Mouse (Mus musculus): ENCODE results near the gene Mamstr. TPM values are rescaled to one million over a fixed set of nuclear protein-coding genes. Genes with fewer than 3 reads are reported as not detected.

Gene Mamstr
- polyA plus RNA-seq, 1 experiment from 2014 or later: 1.7 TPM

DNA sequence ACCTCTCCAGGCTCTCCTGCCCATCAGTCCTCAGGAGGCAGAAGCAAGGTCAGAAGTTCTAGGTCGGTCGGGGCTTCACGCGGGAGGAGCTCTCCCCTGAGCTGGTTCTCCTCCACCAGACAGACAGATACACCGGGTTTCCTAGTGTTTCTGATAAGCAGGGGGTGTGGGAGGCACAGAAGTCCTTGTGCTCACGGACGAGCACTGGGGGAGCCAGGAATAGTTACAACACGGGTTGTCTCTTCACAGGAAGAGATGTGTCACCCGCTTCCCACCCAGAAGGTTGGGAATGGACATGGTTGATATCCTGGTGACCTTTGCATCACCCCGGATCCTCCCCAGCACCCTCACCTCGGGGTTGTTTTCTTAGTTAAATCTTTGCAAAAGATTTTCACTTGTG lies 50.0 kb downstream of the Mamstr start:
- no peak for ATAC-seq (replicated peaks; ENCODE audit: low FRiP score)
- Histone ChIP-seq H3K9me3 (ENCODE audit: control insufficient read depth, low read length) (no peaks in the 10 kb centered on the region), H3K36me3 (ENCODE audit: control insufficient read depth, insufficient read depth, low read length) (no peaks in the 10 kb centered on the region), H3K27me3 (ENCODE audit: control insufficient read depth, insufficient read depth, low read length) (no peaks in the 10 kb centered on the region), H3K9ac (ENCODE audit: low read length) (no peak overlapping the region), H3K4me2 (ENCODE audit: low read depth, low read length, severe bottlenecking) (no peak overlapping the region), H3K4me1 (replicated peaks; ENCODE audit: control insufficient read depth, insufficient read depth, low read length) (no peaks in the 10 kb centered on the region), H3K27ac (ENCODE audit: low read depth, low read length) (no peak overlapping the region), H3K4me3 (ENCODE audit: low read depth, low read length) (no peak overlapping the region)
- no peak for DNase-seq (ENCODE audit: low spot score)
- 80% methylated on average over 11 of the region's 11 CpGs for WGBS

- H3K27me3 ChIP-seq (ENCODE audit: control insufficient read depth, insufficient read depth, low read length): no peaks in the 10 kb centered on the region
- no peaks in the 10 kb centered on the region for H3K36me3 ChIP-seq (ENCODE audit: control insufficient read depth, insufficient read depth, low read length)
- no peak overlapping the region for H3K4me2 ChIP-seq (ENCODE audit: low read depth, low read length, severe bottlenecking)
- no peaks in the 10 kb centered on the region for H3K4me1 ChIP-seq (replicated peaks; ENCODE audit: control insufficient read depth, insufficient read depth, low read length)
- no peak overlapping the region for H3K27ac ChIP-seq (ENCODE audit: low read depth, low read length)
- no peak overlapping the region for H3K4me3 ChIP-seq (ENCODE audit: low read depth, low read length)
- H3K9me3 ChIP-seq (ENCODE audit: control insufficient read depth, low read length): no peaks in the 10 kb centered on the region
- 92% methylated on average over 2 of the region's 2 CpGs for WGBS
- ATAC-seq (replicated peaks; ENCODE audit: low FRiP score) (no peak), DNase-seq (ENCODE audit: low spot score) (no peak)
- no peak overlapping the region for H3K9ac ChIP-seq (ENCODE audit: low read length)
Observed at GRCm38 (mm10) chr7:45692364-45692763, 52.6 kb downstream of the Mamstr start.

- no peaks in the 10 kb centered on the region for H3K36me3 ChIP-seq (ENCODE audit: control insufficient read depth, insufficient read depth, low read length)
- no peaks in the 10 kb centered on the region for H3K9me3 ChIP-seq (ENCODE audit: control insufficient read depth, low read length)
- no peak within 1 kb of the TSS for H3K4me3 ChIP-seq (ENCODE audit: low read depth, low read length)
- ATAC-seq (replicated peaks; ENCODE audit: low FRiP score) (no peak), DNase-seq (ENCODE audit: low spot score) (no peak)
- 90% methylated on average over 50 of the region's 50 CpGs for WGBS
- no peak within 1 kb of the TSS for H3K4me2 ChIP-seq (ENCODE audit: low read depth, low read length, severe bottlenecking)
- peaks cover 6% of the 10 kb centered on the region for H3K27me3 ChIP-seq (ENCODE audit: control insufficient read depth, insufficient read depth, low read length)
- no peak within 1 kb of the TSS for H3K27ac ChIP-seq (ENCODE audit: low read depth, low read length)
- no peak within 1 kb of the TSS for H3K9ac ChIP-seq (ENCODE audit: low read length)
- no peaks in the 10 kb centered on the region for H3K4me1 ChIP-seq (replicated peaks; ENCODE audit: control insufficient read depth, insufficient read depth, low read length)
Observed at GRCm38 (mm10) chr7:45693921-45694591, 54.3 kb downstream of the Mamstr start, which contains the start of gene Sec1. TSS of gene Sec1 (minus strand) at chr7:45694402.

DNA sequence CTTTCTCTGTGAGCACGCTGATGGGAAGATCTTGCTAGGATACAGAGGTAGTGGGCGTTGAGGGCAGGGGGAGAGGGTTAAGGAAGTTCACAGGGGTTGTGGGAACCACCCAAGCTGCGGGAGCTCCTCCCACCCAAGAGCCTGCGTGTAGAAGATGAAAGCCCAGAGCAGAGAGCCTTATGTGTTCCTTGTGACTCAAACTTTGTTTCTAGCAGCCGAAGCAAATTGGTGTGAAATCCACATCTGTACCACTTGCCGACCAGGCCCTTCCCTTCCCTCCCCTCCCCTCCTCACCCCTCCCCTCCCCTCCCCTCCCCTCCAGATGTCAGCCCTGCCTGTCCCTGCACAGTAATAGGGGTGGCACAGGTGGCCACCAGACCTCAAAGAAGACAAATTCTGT lies 55.3 kb downstream of the Mamstr start:
- Histone ChIP-seq H3K4me3 (ENCODE audit: low read depth, low read length) (no peak overlapping the region), H3K4me2 (ENCODE audit: low read depth, low read length, severe bottlenecking) (no peak overlapping the region), H3K36me3 (ENCODE audit: control insufficient read depth, insufficient read depth, low read length) (no peaks in the 10 kb centered on the region), H3K9ac (ENCODE audit: low read length) (no peak overlapping the region), H3K9me3 (ENCODE audit: control insufficient read depth, low read length) (no peaks in the 10 kb centered on the region), H3K4me1 (replicated peaks; ENCODE audit: control insufficient read depth, insufficient read depth, low read length) (peaks cover 4% of the 10 kb centered on the region), H3K27ac (ENCODE audit: low read depth, low read length) (no peak overlapping the region), H3K27me3 (ENCODE audit: control insufficient read depth, insufficient read depth, low read length) (peaks cover 16% of the 10 kb centered on the region)
- ATAC-seq (replicated peaks; ENCODE audit: low FRiP score) (no peak), DNase-seq (ENCODE audit: low spot score) (no peak)
- 48% methylated on average over 6 of the region's 6 CpGs for WGBS

Other genes with a start within 250 kb of the Mamstr start
- 79.8 and 87.9 TPM in 2 replicates for gene Snrnp70, start 244.2 kb upstream of the Mamstr start, polyA plus RNA-seq (2014; fragmentation: Nextera tagmentation; extraction: Ambion mirVana)
- not detected in 2 replicates for gene Kcna7, start 234.3 kb upstream of the Mamstr start, polyA plus RNA-seq (2014; fragmentation: Nextera tagmentation; extraction: Ambion mirVana)
- 0.33 and 0.67 TPM in 2 replicates for gene Ntf5, start 226.3 kb upstream of the Mamstr start, polyA plus RNA-seq (2014; fragmentation: Nextera tagmentation; extraction: Ambion mirVana)
- gene Lhb, start 219.2 kb upstream of the Mamstr start, polyA plus RNA-seq (2014; fragmentation: Nextera tagmentation; extraction: Ambion mirVana): not detected in 2 replicates
- gene Gys1, start 205.1 kb upstream of the Mamstr start, polyA plus RNA-seq (2014; fragmentation: Nextera tagmentation; extraction: Ambion mirVana): 37.0 and 37.6 TPM in 2 replicates
- gene Ruvbl2, start 201.9 kb upstream of the Mamstr start, polyA plus RNA-seq (2014; fragmentation: Nextera tagmentation; extraction: Ambion mirVana): 175 and 183 TPM in 2 replicates
- gene Ftl1, start 180.1 kb upstream of the Mamstr start, polyA plus RNA-seq (2014; fragmentation: Nextera tagmentation; extraction: Ambion mirVana): 4,947 and 5,145 TPM in 2 replicates
- gene Bax, start 173.1 kb upstream of the Mamstr start, polyA plus RNA-seq (2014; fragmentation: Nextera tagmentation; extraction: Ambion mirVana): 192 and 202 TPM in 2 replicates
- gene Tulp2, start 158.1 kb upstream of the Mamstr start, polyA plus RNA-seq (2014; fragmentation: Nextera tagmentation; extraction: Ambion mirVana): 0.13 and 0.29 TPM in 2 replicates
- not detected in 2 replicates for gene Gm45808, start 153.2 kb upstream of the Mamstr start, polyA plus RNA-seq (2014; fragmentation: Nextera tagmentation; extraction: Ambion mirVana)
- 4.3 and 4.6 TPM in 2 replicates for gene Dhdh, start 151.2 kb upstream of the Mamstr start, polyA plus RNA-seq (2014; fragmentation: Nextera tagmentation; extraction: Ambion mirVana)
- 90.4 and 109 TPM in 2 replicates for gene Nucb1, start 129.6 kb upstream of the Mamstr start, polyA plus RNA-seq (2014; fragmentation: Nextera tagmentation; extraction: Ambion mirVana)
- gene Ppp1r15a, start 113.7 kb upstream of the Mamstr start, polyA plus RNA-seq (2014; fragmentation: Nextera tagmentation; extraction: Ambion mirVana): 17.4 and 17.8 TPM in 2 replicates
- 0.80 and 1.5 TPM in 2 replicates for gene Plekha4, start 113.6 kb upstream of the Mamstr start, polyA plus RNA-seq (2014; fragmentation: Nextera tagmentation; extraction: Ambion mirVana)
- gene Hsd17b14, start 85.1 kb upstream of the Mamstr start, polyA plus RNA-seq (2014; fragmentation: Nextera tagmentation; extraction: Ambion mirVana): 0.25 and 1.2 TPM in 2 replicates
- gene Bcat2, start 69.8 kb upstream of the Mamstr start, polyA plus RNA-seq (2014; fragmentation: Nextera tagmentation; extraction: Ambion mirVana): 24.8 and 25.7 TPM in 2 replicates
- not detected in 2 replicates for gene Fgf21, start 24.5 kb upstream of the Mamstr start, polyA plus RNA-seq (2014; fragmentation: Nextera tagmentation; extraction: Ambion mirVana)
- gene Fut1, start 22.7 kb upstream of the Mamstr start, polyA plus RNA-seq (2014; fragmentation: Nextera tagmentation; extraction: Ambion mirVana): not detected in 2 replicates
- gene Izumo1, start 18.2 kb upstream of the Mamstr start, polyA plus RNA-seq (2014; fragmentation: Nextera tagmentation; extraction: Ambion mirVana): not detected in 2 replicates
- 6.5 and 7.3 TPM in 2 replicates for gene Rasip1, start 12.5 kb upstream of the Mamstr start, polyA plus RNA-seq (2014; fragmentation: Nextera tagmentation; extraction: Ambion mirVana)
- gene Fut2, start 26.4 kb downstream of the Mamstr start, polyA plus RNA-seq (2014; fragmentation: Nextera tagmentation; extraction: Ambion mirVana): 0.15 TPM in 1 of 2 replicates, not detected in the other
- 0.41 TPM in 1 of 2 replicates, not detected in the other for gene Ntn5, start 44.0 kb downstream of the Mamstr start, polyA plus RNA-seq (2014; fragmentation: Nextera tagmentation; extraction: Ambion mirVana)
- 0.39 and 0.52 TPM in 2 replicates for gene Sec1, start 54.4 kb downstream of the Mamstr start, polyA plus RNA-seq (2014; fragmentation: Nextera tagmentation; extraction: Ambion mirVana)
- gene Car11, start 59.9 kb downstream of the Mamstr start, polyA plus RNA-seq (2014; fragmentation: Nextera tagmentation; extraction: Ambion mirVana): 3.6 and 4.1 TPM in 2 replicates
- 2.9 and 3.3 TPM in 2 replicates for gene Dbp, start 65.1 kb downstream of the Mamstr start, polyA plus RNA-seq (2014; fragmentation: Nextera tagmentation; extraction: Ambion mirVana)
- gene Rpl18, start 75.5 kb downstream of the Mamstr start, polyA plus RNA-seq (2014; fragmentation: Nextera tagmentation; extraction: Ambion mirVana): 936 and 958 TPM in 2 replicates
- gene Sphk2, start 78.0 kb downstream of the Mamstr start, polyA plus RNA-seq (2014; fragmentation: Nextera tagmentation; extraction: Ambion mirVana): 27.0 and 27.9 TPM in 2 replicates
- 0.80 and 1.2 TPM in 2 replicates for gene Fam83e, start 81.2 kb downstream of the Mamstr start, polyA plus RNA-seq (2014; fragmentation: Nextera tagmentation; extraction: Ambion mirVana)
- gene Spaca4, start 85.8 kb downstream of the Mamstr start, polyA plus RNA-seq (2014; fragmentation: Nextera tagmentation; extraction: Ambion mirVana): not detected in 2 replicates
- 5.2 and 6.6 TPM in 2 replicates for gene Lmtk3, start 143.8 kb downstream of the Mamstr start, polyA plus RNA-seq (2014; fragmentation: Nextera tagmentation; extraction: Ambion mirVana)
- gene Sult2b1, start 144.7 kb downstream of the Mamstr start, polyA plus RNA-seq (2014; fragmentation: Nextera tagmentation; extraction: Ambion mirVana): 1.4 and 1.6 TPM in 2 replicates
- gene Cyth2, start 174.6 kb downstream of the Mamstr start, polyA plus RNA-seq (2014; fragmentation: Nextera tagmentation; extraction: Ambion mirVana): 194 and 207 TPM in 2 replicates
- 0.37 and 0.45 TPM in 2 replicates for gene Kcnj14, start 184.8 kb downstream of the Mamstr start, polyA plus RNA-seq (2014; fragmentation: Nextera tagmentation; extraction: Ambion mirVana)
- gene Grwd1, start 191.0 kb downstream of the Mamstr start, polyA plus RNA-seq (2014; fragmentation: Nextera tagmentation; extraction: Ambion mirVana): 84.8 and 88.2 TPM in 2 replicates
- 68.3 and 69.4 TPM in 2 replicates for gene Kdelr1, start 232.8 kb downstream of the Mamstr start, polyA plus RNA-seq (2014; fragmentation: Nextera tagmentation; extraction: Ambion mirVana)
- 0.16 and 0.31 TPM in 2 replicates for gene Grin2d, start 238.4 kb downstream of the Mamstr start, polyA plus RNA-seq (2014; fragmentation: Nextera tagmentation; extraction: Ambion mirVana)